Mouse (Mus musculus): Measurements from ENCODE around the gene Bbs1. TPM values are rescaled to one million over a fixed set of nuclear protein-coding genes. Genes with fewer than 3 reads are reported as not detected.
A peak's percentile ranks its signal among the peaks of the same experiment; 100 is the strongest.
"Not testable (repeated sequence)": the region's sequence is repeated elsewhere in the genome, so short reads cannot be mapped to it uniquely, and the experiment has no call there.

Gene Bbs1
- total and polyA plus RNA-seq, 2 experiments from 2014 or later = 9.0 to 31.8 TPM

DNA sequence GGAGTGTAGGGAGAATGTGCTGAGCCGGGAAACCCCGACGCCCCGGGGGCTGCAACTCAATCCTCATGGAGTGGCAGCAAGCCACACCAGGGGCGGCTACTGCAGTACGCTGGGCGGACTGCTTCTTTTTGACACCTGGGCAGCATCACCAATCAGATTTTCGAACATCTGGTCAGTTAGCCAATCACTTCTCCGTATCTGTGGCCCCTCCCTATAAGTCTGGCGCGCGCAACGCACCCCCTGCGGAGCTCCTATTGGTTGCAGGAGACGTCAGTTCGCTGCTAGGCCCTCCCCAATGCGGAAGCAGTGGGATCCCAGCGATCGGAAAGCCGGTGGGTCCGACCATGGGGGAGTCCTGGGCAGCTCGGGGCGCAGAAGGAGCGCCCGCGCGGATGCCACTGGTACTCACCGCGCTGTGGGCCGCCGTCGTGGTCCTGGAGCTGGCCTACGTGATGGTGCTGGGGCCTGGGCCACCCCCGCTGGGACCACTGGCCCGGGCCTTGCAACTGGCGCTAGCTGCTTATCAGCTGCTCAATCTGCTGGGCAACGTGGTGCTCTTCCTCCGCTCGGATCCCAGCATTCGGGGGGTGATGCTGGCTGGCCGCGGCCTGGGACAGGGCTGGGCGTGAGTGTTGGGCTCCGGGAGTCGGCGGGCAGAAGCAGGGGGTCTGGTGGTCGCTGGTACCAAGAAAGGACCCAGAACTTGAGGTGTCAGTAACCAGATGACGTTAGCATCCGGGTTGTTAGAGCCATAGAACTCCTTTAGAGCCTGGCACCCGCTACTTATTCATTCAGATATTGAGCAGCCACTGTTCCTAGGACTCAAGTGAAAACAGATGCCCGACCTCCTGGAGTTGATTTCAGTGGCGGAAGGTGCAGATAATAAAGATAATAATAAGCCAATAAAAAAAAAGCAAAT, 27.8 kb downstream of the Bbs1 start, which contains the start of gene Zdhhc24:
Gene Zdhhc24, plus strand, starts transcription at position 264 of the 919 bp plus-strand sequence.
- DNase-seq (ENCODE audit: low spot score) (peak; percentile 97), ATAC-seq (ENCODE audit: low FRiP score) (peak; percentile 98)
- Histone ChIP-seq H3K4me1 (ENCODE audit: insufficient read depth, low read length) (peaks cover 6% of the 10 kb centered on the region; the same call in 1 of the 2 replicates), H3K27ac (ENCODE audit: low read depth, low read length) (peak within 1 kb of the TSS; percentile 85), H3K27me3 (ENCODE audit: insufficient read depth, low read length) (no peaks in the 10 kb centered on the region), H3K4me2 (ENCODE audit: low read depth, low read length, poor library complexity, severe bottlenecking) (peak within 1 kb of the TSS; percentile 88), H3K9me3 (ENCODE audit: low read length) (no peaks in the 10 kb centered on the region), H3K36me3 (ENCODE audit: insufficient read depth, low read length) (peaks cover 6% of the 10 kb centered on the region; the same call in 1 of the 2 replicates), H3K4me3 (ENCODE audit: low read depth, low read length) (peak within 1 kb of the TSS; percentile 86), H3K9ac (replicated peaks; ENCODE audit: low read length, poor library complexity, severe bottlenecking) (peak within 1 kb of the TSS; percentile 94)
- WGBS = 1% methylated on average over 52 of the region's 52 CpGs
- no peak for TF ChIP-seq CTCF (IDR thresholded peaks at IDR 0.05)

DNA sequence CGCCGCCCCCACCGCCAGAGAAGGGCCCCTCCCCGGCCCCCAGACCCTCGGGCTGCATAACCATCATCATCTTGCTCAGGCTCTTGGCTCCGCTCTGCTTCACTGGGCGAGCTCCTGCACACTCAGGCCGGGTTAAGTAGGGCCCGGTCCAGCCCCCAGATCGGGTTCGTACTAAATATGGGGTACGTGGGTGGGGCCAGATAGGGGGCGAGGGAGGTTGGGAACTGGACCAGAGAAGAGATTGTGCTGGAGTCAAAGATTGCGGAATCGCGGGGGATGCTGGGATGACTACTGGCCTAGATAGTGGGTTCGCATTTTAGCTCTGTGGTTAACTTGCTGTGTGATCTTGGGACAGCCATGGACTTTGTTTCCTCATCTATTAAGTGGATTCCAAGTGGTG, 28.6 kb downstream of the Bbs1 start, which contains the start of gene Actn3:
Gene Actn3, minus strand, starts transcription at position 125 of the 400 bp plus-strand sequence.
- no peak for TF ChIP-seq CTCF (IDR thresholded peaks at IDR 0.05)
- Histone ChIP-seq H3K36me3 (ENCODE audit: insufficient read depth, low read length) (no peaks in the 10 kb centered on the region), H3K9me3 (ENCODE audit: low read length) (no peaks in the 10 kb centered on the region), H3K9ac (replicated peaks; ENCODE audit: low read length, poor library complexity, severe bottlenecking) (peak within 1 kb of the TSS; percentile 94), H3K4me2 (ENCODE audit: low read depth, low read length, poor library complexity, severe bottlenecking) (peak within 1 kb of the TSS; percentile 88), H3K27ac (ENCODE audit: low read depth, low read length) (peak within 1 kb of the TSS; percentile 85), H3K4me3 (ENCODE audit: low read depth, low read length) (peak within 1 kb of the TSS; percentile 86), H3K4me1 (ENCODE audit: insufficient read depth, low read length) (peaks cover 6% of the 10 kb centered on the region; the same call in 1 of the 2 replicates), H3K27me3 (ENCODE audit: insufficient read depth, low read length) (no peaks in the 10 kb centered on the region)
- DNase-seq (ENCODE audit: low spot score) (no peak), ATAC-seq (ENCODE audit: low FRiP score) (no peak)
- 5% methylated on average over 17 of the region's 17 CpGs for WGBS

DNA sequence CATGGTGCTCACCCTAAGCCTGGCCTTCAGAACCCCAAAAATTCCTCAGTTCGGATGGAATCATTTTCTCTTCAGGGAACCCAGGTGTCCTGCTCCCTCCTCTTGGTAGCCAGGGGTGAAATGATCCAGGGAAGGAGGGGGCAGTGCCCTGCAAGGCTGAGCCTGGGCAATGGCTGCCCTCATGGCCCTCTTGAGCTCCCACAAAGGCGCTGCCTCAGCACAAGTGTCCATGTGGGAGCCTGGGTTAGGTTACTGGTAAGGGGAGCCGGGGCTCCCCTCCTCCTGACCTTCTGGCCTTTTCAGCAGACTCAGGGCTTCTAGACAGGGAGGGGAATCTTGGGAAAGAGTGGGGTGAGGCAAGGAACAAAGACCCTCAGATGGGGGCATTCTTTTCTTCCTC, 29.7 kb downstream of the Bbs1 start:
- 77% methylated on average over 3 of the region's 3 CpGs for WGBS
- peaks cover 6% of the 10 kb centered on the region; the same call in 1 of the 2 replicates for H3K4me1 ChIP-seq (ENCODE audit: insufficient read depth, low read length)
- no peak overlapping the region for H3K4me3 ChIP-seq (ENCODE audit: low read depth, low read length)
- DNase-seq (ENCODE audit: low spot score) (no peak), ATAC-seq (ENCODE audit: low FRiP score) (no peak)
- no peaks in the 10 kb centered on the region for H3K27me3 ChIP-seq (ENCODE audit: insufficient read depth, low read length)
- no peak for TF ChIP-seq CTCF (IDR thresholded peaks at IDR 0.05)
- H3K9ac ChIP-seq (replicated peaks; ENCODE audit: low read length, poor library complexity, severe bottlenecking) = no peak overlapping the region
- no peak overlapping the region for H3K27ac ChIP-seq (ENCODE audit: low read depth, low read length)
- H3K36me3 ChIP-seq (ENCODE audit: insufficient read depth, low read length) = no peaks in the 10 kb centered on the region
- no peak overlapping the region for H3K4me2 ChIP-seq (ENCODE audit: low read depth, low read length, poor library complexity, severe bottlenecking)
- H3K9me3 ChIP-seq (ENCODE audit: low read length) = no peaks in the 10 kb centered on the region

DNA sequence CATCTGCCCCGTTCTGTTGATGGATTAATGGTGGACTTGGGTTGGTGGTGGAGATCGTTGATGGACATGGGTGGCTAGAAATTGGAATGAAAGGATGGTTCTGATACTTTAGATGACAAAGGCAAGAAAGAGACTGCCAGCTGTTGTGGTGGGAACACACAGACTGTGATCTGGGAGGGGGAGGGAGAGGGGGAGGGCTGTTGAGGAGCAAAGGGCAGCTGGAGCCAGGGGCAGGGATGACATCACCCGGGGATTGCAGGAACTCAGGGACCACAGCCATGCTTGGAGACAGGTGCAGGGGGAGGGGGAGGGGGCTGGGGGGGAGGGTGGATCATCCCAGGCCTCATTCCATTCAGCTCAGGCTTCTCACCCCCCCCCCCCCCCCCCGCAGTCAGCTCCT, 30.2 kb downstream of the Bbs1 start:
- 72% methylated on average over 4 of the region's 4 CpGs for WGBS
- H3K4me2 ChIP-seq (ENCODE audit: low read depth, low read length, poor library complexity, severe bottlenecking) = no peak overlapping the region
- no peak for ATAC-seq (ENCODE audit: low FRiP score)

DNA sequence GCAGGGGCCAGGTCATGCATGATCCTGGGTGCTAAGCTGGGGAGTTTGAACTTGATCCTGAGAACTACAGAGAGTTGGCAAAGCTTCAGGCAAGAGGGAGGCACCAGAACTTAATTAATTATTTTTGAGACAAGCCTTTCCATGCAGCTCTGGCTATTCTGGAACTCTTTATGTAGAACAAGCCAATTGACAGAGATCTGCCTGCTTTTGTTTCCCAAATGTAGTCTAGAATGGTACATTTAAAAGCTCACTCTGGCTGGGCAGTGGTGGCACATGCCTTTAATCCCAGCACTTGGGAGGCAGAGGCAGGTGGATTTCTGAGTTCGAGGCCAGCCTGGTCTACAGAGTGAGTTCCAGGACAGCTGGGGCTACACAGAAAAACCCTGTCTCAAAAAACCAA, 31.8 kb downstream of the Bbs1 start:
- not testable (repeated sequence) for ATAC-seq (ENCODE audit: low FRiP score); H3K4me1 ChIP-seq (ENCODE audit: insufficient read depth, low read length); H3K4me2 ChIP-seq (ENCODE audit: low read depth, low read length, poor library complexity, severe bottlenecking); H3K9me3 ChIP-seq (ENCODE audit: low read length); H3K4me3 ChIP-seq (ENCODE audit: low read depth, low read length); H3K27ac ChIP-seq (ENCODE audit: low read depth, low read length); DNase-seq (ENCODE audit: low spot score); H3K9ac ChIP-seq (replicated peaks; ENCODE audit: low read length, poor library complexity, severe bottlenecking); H3K36me3 ChIP-seq (ENCODE audit: insufficient read depth, low read length); H3K27me3 ChIP-seq (ENCODE audit: insufficient read depth, low read length)
- WGBS = 73% methylated on average over 1 of the region's 1 CpGs

More for the DNA sequence above, 30.2 kb downstream of the Bbs1 start:
- no peak overlapping the region for H3K27ac ChIP-seq (ENCODE audit: low read depth, low read length)
- H3K4me1 ChIP-seq (ENCODE audit: insufficient read depth, low read length) = peaks cover 6% of the 10 kb centered on the region; the same call in 1 of the 2 replicates
- H3K4me3 ChIP-seq (ENCODE audit: low read depth, low read length) = no peak overlapping the region
- no peaks in the 10 kb centered on the region for H3K36me3 ChIP-seq (ENCODE audit: insufficient read depth, low read length)
- no peak for TF ChIP-seq CTCF (IDR thresholded peaks at IDR 0.05)
- no peak for DNase-seq (ENCODE audit: low spot score)
- H3K27me3 ChIP-seq (ENCODE audit: insufficient read depth, low read length) = no peaks in the 10 kb centered on the region
- no peaks in the 10 kb centered on the region for H3K9me3 ChIP-seq (ENCODE audit: low read length)
- no peak overlapping the region for H3K9ac ChIP-seq (replicated peaks; ENCODE audit: low read length, poor library complexity, severe bottlenecking)

DNA sequence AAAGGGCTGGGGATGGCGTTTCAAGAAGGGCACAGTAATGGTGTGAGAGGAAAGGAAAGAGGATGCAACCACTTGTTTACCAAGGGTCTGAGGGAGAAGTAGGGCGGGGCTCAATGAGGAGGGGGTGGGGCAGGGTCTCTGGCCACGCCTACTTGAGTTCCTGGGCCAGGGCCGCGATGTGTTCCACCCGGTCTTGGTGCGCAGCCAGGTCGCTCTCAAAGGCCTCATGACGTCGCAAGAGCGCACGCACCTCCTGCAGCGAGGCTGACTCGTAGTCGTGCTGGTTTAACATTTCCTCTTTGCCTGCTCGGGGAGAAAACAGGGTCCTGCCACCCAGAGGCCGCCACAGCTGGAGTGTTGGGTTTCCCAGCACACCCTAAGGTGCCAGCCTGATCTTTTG, 41.3 kb downstream of the Bbs1 start:
- Histone ChIP-seq H3K4me1 (ENCODE audit: insufficient read depth, low read length) (no peaks in the 10 kb centered on the region), H3K36me3 (ENCODE audit: insufficient read depth, low read length) (peaks cover 8% of the 10 kb centered on the region), H3K4me2 (ENCODE audit: low read depth, low read length, poor library complexity, severe bottlenecking) (no peak overlapping the region; the same call in 1 of the 2 replicates), H3K9ac (replicated peaks; ENCODE audit: low read length, poor library complexity, severe bottlenecking) (0 out of 2 replicates have a peak overlapping the region, but pooled peaks have one; percentile 33), H3K4me3 (ENCODE audit: low read depth, low read length) (no peak overlapping the region), H3K27me3 (ENCODE audit: insufficient read depth, low read length) (no peaks in the 10 kb centered on the region), H3K27ac (ENCODE audit: low read depth, low read length) (no peak overlapping the region), H3K9me3 (ENCODE audit: low read length) (no peaks in the 10 kb centered on the region)
- ATAC-seq (ENCODE audit: low FRiP score) (no peak), DNase-seq (ENCODE audit: low spot score) (peak; percentile 35)
- 5% methylated on average over 17 of the region's 17 CpGs for WGBS
- TF ChIP-seq CTCF (IDR thresholded peaks at IDR 0.05) = no peak

All from midbrain, postnatal 0 days (tissue).